Mouse (Mus musculus) kidney, adult 2 months (tissue): ENCODE measurements at regions not wholly inside any gene's neighbourhood (a gene's known extent, or its start where the extent isn't known, plus 50 kb on each side); places are given as distances from the start of the nearest gene placed in this dataset.

Experiments used
- CTCF ChIP-seq: fragments of 200-500 bp; conservative IDR thresholded peaks from 2 replicates; pipeline ENCODE4 v1.5.1; 2011; ENCODE audit warnings: low read depth, mild to moderate bottlenecking, control low read depth, low read length, moderate library complexity, mixed read lengths; ENCODE audit not compliant: insufficient read depth, insufficient read length
- POLR2A ChIP-seq: fragments of 200-500 bp; IDR thresholded peaks from one replicate; pipeline ENCODE4 v1.6.1; 2011; ENCODE audit warnings: low read depth, low read length, control low read depth

DNA sequence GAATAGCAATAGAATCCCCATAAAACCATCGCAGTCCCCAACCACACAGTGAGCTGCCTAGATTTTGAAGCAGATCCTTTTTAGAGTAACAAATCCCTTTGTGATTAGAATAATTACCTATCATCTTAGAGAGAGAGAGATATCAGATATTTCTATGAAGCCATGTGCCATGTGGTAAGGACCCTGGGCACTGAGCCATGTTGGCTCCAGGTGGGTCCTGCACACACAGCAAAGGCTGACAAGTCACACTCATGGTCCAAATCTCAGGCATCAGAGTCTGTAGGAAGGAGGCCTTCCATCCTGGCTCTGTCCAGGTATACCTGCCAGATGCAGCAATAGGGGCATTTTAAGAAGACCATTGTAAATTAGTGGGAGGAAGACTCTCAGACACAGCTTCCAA lies 73.6 kb upstream of the Mrps9 start:
- TF ChIP-seq CTCF (no peak), POLR2A (no peak)
